Mouse (Mus musculus): ENCODE data around the gene Bcl9.

DNA sequence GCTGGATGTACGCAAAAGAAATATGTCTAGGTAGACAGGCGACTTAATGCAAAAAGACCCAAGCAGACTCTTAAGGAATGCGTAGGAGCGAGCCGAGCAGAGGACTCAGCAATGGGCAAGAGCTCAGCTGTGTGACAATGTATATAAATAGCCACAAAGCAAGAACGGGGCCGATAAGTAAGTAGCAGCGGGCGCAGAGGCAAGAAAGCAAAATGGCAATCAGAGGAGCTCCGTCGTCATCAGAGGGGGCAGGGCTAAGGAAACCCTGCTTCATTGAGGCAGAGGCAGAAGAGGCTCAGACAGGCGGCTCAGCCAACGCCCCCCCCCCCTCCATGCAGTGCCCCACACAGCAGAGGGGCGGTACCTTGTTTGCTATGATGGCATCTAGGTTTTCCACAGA, 62.9 kb downstream of the Bcl9 start:
- TF ChIP-seq CTCF (IDR thresholded peaks at IDR 0.05; ENCODE audit: low read depth) (no peak), EP300 (optimal IDR thresholded peaks at IDR 0.05) (no peak)
